Mouse (Mus musculus): ENCODE data around the gene Enpp3. TPM values are rescaled to one million over a fixed set of nuclear protein-coding genes. Genes with fewer than 3 reads are reported as not detected.

Enpp3 gene
- total RNA-seq, 2 experiments from 2014 or later = 0.39 to 0.41 TPM

GRCm38 (mm10) chr10:24769496-24769895 is 73.1 kb downstream of the Enpp3 start:
- intact Hi-C loops (cut with DNase I) = no loop called here
- no peak for DNase-seq (ENCODE audit: low spot score in 2 of 2)

GRCm38 (mm10) chr10:24767695-24768094 is 74.9 kb downstream of the Enpp3 start:
- intact Hi-C loops (cut with DNase I) = no loop called here
- DNase-seq (ENCODE audit: low spot score in 2 of 2) = no peak

- intact Hi-C loops (cut with DNase I) = no loop called here
- no peak for DNase-seq (ENCODE audit: low spot score in 2 of 2)
These were observed 76.6 kb downstream of the Enpp3 start for GRCm38 (mm10) chr10:24766061-24766460.

GRCm38 (mm10) chr10:24765151-24765755 is 77.4 kb downstream of the Enpp3 start:
- no peak for DNase-seq (ENCODE audit: low spot score in 2 of 2)
- intact Hi-C loops (cut with DNase I) = no loop called here

- intact Hi-C loops (cut with DNase I) = no loop called here
- DNase-seq (ENCODE audit: low spot score in 2 of 2) = no peak
These were observed 78.0 kb downstream of the Enpp3 start for GRCm38 (mm10) chr10:24764640-24765039.

GRCm38 (mm10) chr10:24763257-24763656 is 79.4 kb downstream of the Enpp3 start:
- intact Hi-C loops (cut with DNase I) = no loop called here
- no peak for DNase-seq (ENCODE audit: low spot score in 2 of 2)

- no peak for DNase-seq (ENCODE audit: low spot score in 2 of 2)
- intact Hi-C loops (cut with DNase I) = no loop called here
These were observed 84.2 kb downstream of the Enpp3 start for GRCm38 (mm10) chr10:24758326-24758915.

- intact Hi-C loops (cut with DNase I) = no loop called here
- DNase-seq (ENCODE audit: low spot score in 2 of 2) = no peak
These were observed 87.6 kb downstream of the Enpp3 start for GRCm38 (mm10) chr10:24754874-24755540.

- DNase-seq (ENCODE audit: low spot score in 2 of 2) = no peak
- intact Hi-C loops (cut with DNase I) = no loop called here
These were observed 88.3 kb downstream of the Enpp3 start for GRCm38 (mm10) chr10:24754251-24754835.

- intact Hi-C loops (cut with DNase I) = no loop called here
- no peak for DNase-seq (ENCODE audit: low spot score in 2 of 2)
These were observed 88.9 kb downstream of the Enpp3 start for GRCm38 (mm10) chr10:24753536-24754250.

- no peak for DNase-seq (ENCODE audit: low spot score in 2 of 2)
- intact Hi-C loops (cut with DNase I) = no loop called here
These were observed 99.6 kb downstream of the Enpp3 start for GRCm38 (mm10) chr10:24742950-24743487.

GRCm38 (mm10) chr10:24741229-24742198 is 101.1 kb downstream of the Enpp3 start:
- intact Hi-C loops (cut with DNase I) = no loop called here
- DNase-seq (ENCODE audit: low spot score in 2 of 2) = no peak

- no peak for DNase-seq (ENCODE audit: low spot score in 2 of 2)
- intact Hi-C loops (cut with DNase I) = no loop called here
These were observed 103.5 kb downstream of the Enpp3 start for GRCm38 (mm10) chr10:24739171-24739570.

- intact Hi-C loops (cut with DNase I) = no loop called here
These were observed 104.2 kb downstream of the Enpp3 start for GRCm38 (mm10) chr10:24738456-24738855.

GRCm38 (mm10) chr10:24735027-24735777 is 107.4 kb downstream of the Enpp3 start:
- DNase-seq (ENCODE audit: low spot score in 2 of 2) = no peak
- intact Hi-C loops (cut with DNase I) = no loop called here

More at GRCm38 (mm10) chr10:24738456-24738855, 104.2 kb downstream of the Enpp3 start:
- no peak for DNase-seq (ENCODE audit: low spot score in 2 of 2)

- DNase-seq (ENCODE audit: low spot score in 2 of 2) = no peak
- intact Hi-C loops (cut with DNase I) = no loop called here
These were observed 115.1 kb downstream of the Enpp3 start for GRCm38 (mm10) chr10:24727478-24727877.

GRCm38 (mm10) chr10:24725197-24725596 is 117.4 kb downstream of the Enpp3 start:
- intact Hi-C loops (cut with DNase I) = no loop called here
- no peak for DNase-seq (ENCODE audit: low spot score in 2 of 2)
